14 mouse cellular contexts compared by ENCODE assay signal in genomic region chr5:142228957-142229810, GRCm38 (mm10).
A peak's percentile ranks its signal among the peaks of the same experiment; 100 is the strongest.
DNase-seq lines count a peak whose midpoint lies in the region; ATAC-seq and TF ChIP-seq lines count a peak whose summit lies in the region.
"Had no signal": no experiment of that assay in that cellular context is flagged by ENCODE, and none has a peak within 500 bp of the region (broad histone marks: within the 10 kb centered on the region; RNA-seq: fewer than 3 reads in every experiment).

No protein-coding gene starts in this region.

- H3K9me3 ChIP-seq in neural tube, embryonic 13.5 days = no peaks in the 10 kb centered on the region
- H3K9me3 ChIP-seq in hindbrain, embryonic 16.5 days (ENCODE audit: control insufficient read depth, low read length) = no peaks in the 10 kb centered on the region
- H3K9me3 ChIP-seq in kidney, postnatal 0 days (replicated peaks; ENCODE audit: low read length) = no peaks in the 10 kb centered on the region

- peak overlapping the region; percentile 63 for H3K27ac ChIP-seq in neural tube, embryonic 13.5 days (replicated peaks)
- H3K27ac ChIP-seq in hindbrain, embryonic 16.5 days (ENCODE audit: low read depth, low read length) = no peak overlapping the region
- H3K27ac ChIP-seq in kidney, postnatal 0 days = peak overlapping the region; percentile 62
- H3K27ac ChIP-seq: heart, embryonic 13.5 days; liver, embryonic 13.5 days had no signal

- no peak overlapping the region for H3K4me2 ChIP-seq in neural tube, embryonic 13.5 days
- H3K4me2 ChIP-seq in hindbrain, embryonic 16.5 days (ENCODE audit: low read length) = no peak overlapping the region
- H3K4me2 ChIP-seq in kidney, postnatal 0 days (ENCODE audit: low read length) = no peak overlapping the region
- H3K4me2 ChIP-seq: heart, embryonic 13.5 days; liver, embryonic 13.5 days had no signal

- ATAC-seq in neural tube, embryonic 13.5 days (ENCODE audit: low read depth) = peak; percentile 74; the same call in 1 of the 2 replicates
- ATAC-seq in hindbrain, embryonic 16.5 days = 0 out of 2 replicates have a peak, but pooled peaks have one; percentile 42
- peak; percentile 69 for ATAC-seq in kidney, postnatal 0 days (replicated peaks; ENCODE audit: low FRiP score, low read depth)
- ATAC-seq: forebrain, embryonic 14.5 days had no signal

- H3K4me3 ChIP-seq in neural tube, embryonic 13.5 days = no peak overlapping the region
- H3K4me3 ChIP-seq in hindbrain, embryonic 16.5 days (ENCODE audit: low read length) = no peak overlapping the region
- H3K4me3 ChIP-seq in kidney, postnatal 0 days (replicated peaks; ENCODE audit: low read depth, low read length) = no peak overlapping the region
- H3K4me3 ChIP-seq: heart, embryonic 13.5 days; liver, embryonic 13.5 days had no signal

- H3K36me3 ChIP-seq in neural tube, embryonic 13.5 days = no peaks in the 10 kb centered on the region
- no peaks in the 10 kb centered on the region for H3K36me3 ChIP-seq in hindbrain, embryonic 16.5 days (ENCODE audit: control insufficient read depth, insufficient read depth, low read length)
- H3K36me3 ChIP-seq in kidney, postnatal 0 days (ENCODE audit: insufficient read depth, low read length) = no peaks in the 10 kb centered on the region
- H3K36me3 ChIP-seq: heart, embryonic 13.5 days; liver, embryonic 13.5 days had no signal

- no peaks in the 10 kb centered on the region for H3K27me3 ChIP-seq in neural tube, embryonic 13.5 days
- no peaks in the 10 kb centered on the region for H3K27me3 ChIP-seq in hindbrain, embryonic 16.5 days (replicated peaks; ENCODE audit: control insufficient read depth, insufficient read depth, low read length)
- 0 out of 2 replicates have a peak, but pooled peaks cover 3% of the 10 kb centered on the region for H3K27me3 ChIP-seq in kidney, postnatal 0 days (ENCODE audit: insufficient read depth, low read length)
- H3K27me3 ChIP-seq: heart, embryonic 13.5 days; liver, embryonic 13.5 days had no signal

- WGBS in neural tube, embryonic 13.5 days = 39% methylated on average over 18 of the region's 18 CpGs
- WGBS in hindbrain, embryonic 16.5 days = 53% methylated on average over 18 of the region's 18 CpGs
- WGBS in kidney, postnatal 0 days = 18% methylated on average over 18 of the region's 18 CpGs

- no peak for TF ChIP-seq CTCF in kidney, postnatal 0 days (IDR thresholded peaks at IDR 0.05; ENCODE audit: low read depth)

- H3K4me1 ChIP-seq in neural tube, embryonic 13.5 days (replicated peaks) = peaks cover 10% of the 10 kb centered on the region
- H3K4me1 ChIP-seq in hindbrain, embryonic 16.5 days (ENCODE audit: control insufficient read depth, insufficient read depth, low read depth, low read length) = no peaks in the 10 kb centered on the region
- H3K4me1 ChIP-seq in kidney, postnatal 0 days (replicated peaks; ENCODE audit: insufficient read depth, low read length) = 0 out of 2 replicates have a peak, but pooled peaks cover 5% of the 10 kb centered on the region
- H3K4me1 ChIP-seq: heart, embryonic 13.5 days; liver, embryonic 13.5 days had no signal

- DNase-seq in neural tube, embryonic 10.5 days (ENCODE audit: extremely low spot score, low spot score) = no peak
- peak; percentile 93 for DNase-seq in kidney, postnatal 0 days (ENCODE audit: low spot score)
- no peak for DNase-seq in spleen, postnatal 4 days (ENCODE audit: low spot score in 2 of 2)
- DNase-seq in left cerebral cortex, adult 11 months (ENCODE audit: low spot score) = no peak
- no peak for DNase-seq in frontal cortex, adult 2 months (ENCODE audit: extremely low spot score in 1 of 2, low spot score in 1 of 2)
- DNase-seq: adrenal gland, postnatal 10 days; gastrocnemius, postnatal 36 days; liver, embryonic 13.5 days; lung, postnatal 14 days; thymus, postnatal 36 days had no signal

- H3K9ac ChIP-seq in neural tube, embryonic 13.5 days = no peak overlapping the region
- H3K9ac ChIP-seq in hindbrain, embryonic 16.5 days (ENCODE audit: low read depth, low read length) = no peak overlapping the region
- no peak overlapping the region for H3K9ac ChIP-seq in kidney, postnatal 0 days (ENCODE audit: low read depth, low read length)
- H3K9ac ChIP-seq: heart, embryonic 13.5 days; liver, embryonic 13.5 days had no signal
